Mouse (Mus musculus): ENCODE data around the gene Ninj2. TPM values are rescaled to one million over a fixed set of nuclear protein-coding genes. Genes with fewer than 3 reads are reported as not detected.

Ninj2 gene
- polyA plus RNA-seq, 2 experiments = 1.7 to 1.9 TPM

DNA sequence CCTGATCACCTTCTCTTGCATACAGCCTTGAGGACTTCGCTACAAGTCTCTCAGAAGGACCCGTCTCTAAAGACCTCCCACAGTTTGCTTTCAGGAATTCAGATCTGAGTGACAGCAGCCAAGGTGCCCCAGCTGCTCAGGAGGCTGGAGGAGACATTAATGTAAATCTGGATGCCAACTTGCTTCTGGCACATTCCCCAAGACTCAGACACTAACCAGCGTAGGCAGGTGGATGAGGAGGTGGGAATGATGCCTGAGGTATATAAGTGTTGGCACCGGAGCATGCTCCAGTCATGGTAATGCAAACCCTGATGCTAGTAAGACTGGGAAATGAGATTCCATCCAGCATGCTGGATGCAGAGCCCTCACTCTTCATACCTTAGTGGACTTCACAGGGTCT, 71.6 kb downstream of the Ninj2 start:
- Histone ChIP-seq H3K9me3 (ENCODE audit: control insufficient read depth, low read length) (no peaks in the 10 kb centered on the region), H3K4me3 (replicated peaks; ENCODE audit: low read length) (no peak overlapping the region), H3K36me3 (ENCODE audit: control insufficient read depth, insufficient read depth, low read length) (no peaks in the 10 kb centered on the region), H3K9ac (ENCODE audit: low read depth, low read length, severe bottlenecking) (no peak overlapping the region), H3K4me2 (replicated peaks; ENCODE audit: low read depth, low read length, severe bottlenecking) (no peak overlapping the region), H3K27ac (replicated peaks; ENCODE audit: low read depth, low read length) (no peak overlapping the region), H3K4me1 (ENCODE audit: control insufficient read depth, insufficient read depth, low read length) (peaks cover under 1% of the 10 kb centered on the region; the same call in 1 of the 2 replicates), H3K27me3 (ENCODE audit: control insufficient read depth, insufficient read depth, low read length) (no peaks in the 10 kb centered on the region)
- TF ChIP-seq POLR2A (IDR thresholded peaks at IDR 0.05; ENCODE audit: borderline replicate concordance, extremely low read depth, insufficient read depth, insufficient read length) = no peak
- DNase-seq (ENCODE audit: low spot score) (no peak), ATAC-seq (ENCODE audit: low FRiP score, low read depth) (no peak)
- WGBS = 80% methylated on average over 4 of the region's 4 CpGs

- 83% methylated on average over 4 of the region's 4 CpGs for WGBS
- Histone ChIP-seq H3K9ac (ENCODE audit: low read depth, low read length, severe bottlenecking) (no peak overlapping the region), H3K4me1 (ENCODE audit: control insufficient read depth, insufficient read depth, low read length) (no peaks in the 10 kb centered on the region), H3K27ac (replicated peaks; ENCODE audit: low read depth, low read length) (no peak overlapping the region), H3K36me3 (ENCODE audit: control insufficient read depth, insufficient read depth, low read length) (no peaks in the 10 kb centered on the region), H3K4me2 (replicated peaks; ENCODE audit: low read depth, low read length, severe bottlenecking) (no peak overlapping the region), H3K9me3 (ENCODE audit: control insufficient read depth, low read length) (no peaks in the 10 kb centered on the region), H3K4me3 (replicated peaks; ENCODE audit: low read length) (no peak overlapping the region), H3K27me3 (ENCODE audit: control insufficient read depth, insufficient read depth, low read length) (no peaks in the 10 kb centered on the region)
- TF ChIP-seq POLR2A (IDR thresholded peaks at IDR 0.05; ENCODE audit: borderline replicate concordance, extremely low read depth, insufficient read depth, insufficient read length) = no peak
- DNase-seq (ENCODE audit: low spot score) (no peak), ATAC-seq (ENCODE audit: low FRiP score, low read depth) (no peak)
These were observed 74.4 kb downstream of the Ninj2 start for GRCm38 (mm10) chr6:120167574-120167973.

DNA sequence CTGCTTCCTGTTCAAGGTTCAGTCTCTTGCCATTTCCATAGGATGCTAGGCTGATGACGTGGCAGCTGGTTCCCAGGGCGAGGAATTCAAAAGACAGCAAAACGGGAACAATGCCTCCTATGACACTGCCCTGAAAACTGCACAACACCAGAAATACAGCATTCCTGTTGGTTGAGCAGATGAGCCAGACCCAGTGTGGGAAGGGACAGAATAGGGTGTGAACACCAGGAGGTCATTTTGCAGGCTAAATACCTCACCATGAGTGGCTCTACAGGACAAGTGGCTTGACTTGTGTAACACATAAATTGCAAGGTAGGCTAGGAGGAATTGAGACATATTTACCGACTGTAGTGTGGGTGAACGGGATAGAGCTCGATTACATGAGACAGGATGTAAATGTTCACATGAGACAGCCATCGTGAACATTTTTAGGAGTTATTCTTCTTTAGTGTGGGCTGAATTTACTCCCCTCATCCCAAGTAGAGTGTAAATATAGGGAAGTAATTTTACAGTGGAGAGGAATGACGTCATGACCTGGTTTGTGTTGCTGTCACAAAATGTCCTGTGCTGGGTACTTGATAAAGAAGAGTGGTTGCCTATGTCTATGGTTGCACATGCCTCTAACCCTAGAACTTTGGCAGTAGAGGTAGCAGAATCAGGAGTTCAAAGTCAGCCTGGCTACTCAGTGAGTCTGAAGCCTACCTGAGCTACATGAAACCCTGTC, 79.3 kb downstream of the Ninj2 start:
- Histone ChIP-seq H3K9ac (ENCODE audit: low read depth, low read length, severe bottlenecking) (no peak overlapping the region), H3K36me3 (ENCODE audit: control insufficient read depth, insufficient read depth, low read length) (no peaks in the 10 kb centered on the region), H3K27me3 (ENCODE audit: control insufficient read depth, insufficient read depth, low read length) (no peaks in the 10 kb centered on the region), H3K4me1 (ENCODE audit: control insufficient read depth, insufficient read depth, low read length) (no peaks in the 10 kb centered on the region), H3K4me2 (replicated peaks; ENCODE audit: low read depth, low read length, severe bottlenecking) (no peak overlapping the region), H3K4me3 (replicated peaks; ENCODE audit: low read length) (no peak overlapping the region), H3K9me3 (ENCODE audit: control insufficient read depth, low read length) (no peaks in the 10 kb centered on the region), H3K27ac (replicated peaks; ENCODE audit: low read depth, low read length) (no peak overlapping the region)
- WGBS = 84% methylated on average over 8 of the region's 8 CpGs
- DNase-seq (ENCODE audit: low spot score) (no peak), ATAC-seq (ENCODE audit: low FRiP score, low read depth) (no peak)
- TF ChIP-seq POLR2A (IDR thresholded peaks at IDR 0.05; ENCODE audit: borderline replicate concordance, extremely low read depth, insufficient read depth, insufficient read length) = no peak

DNA sequence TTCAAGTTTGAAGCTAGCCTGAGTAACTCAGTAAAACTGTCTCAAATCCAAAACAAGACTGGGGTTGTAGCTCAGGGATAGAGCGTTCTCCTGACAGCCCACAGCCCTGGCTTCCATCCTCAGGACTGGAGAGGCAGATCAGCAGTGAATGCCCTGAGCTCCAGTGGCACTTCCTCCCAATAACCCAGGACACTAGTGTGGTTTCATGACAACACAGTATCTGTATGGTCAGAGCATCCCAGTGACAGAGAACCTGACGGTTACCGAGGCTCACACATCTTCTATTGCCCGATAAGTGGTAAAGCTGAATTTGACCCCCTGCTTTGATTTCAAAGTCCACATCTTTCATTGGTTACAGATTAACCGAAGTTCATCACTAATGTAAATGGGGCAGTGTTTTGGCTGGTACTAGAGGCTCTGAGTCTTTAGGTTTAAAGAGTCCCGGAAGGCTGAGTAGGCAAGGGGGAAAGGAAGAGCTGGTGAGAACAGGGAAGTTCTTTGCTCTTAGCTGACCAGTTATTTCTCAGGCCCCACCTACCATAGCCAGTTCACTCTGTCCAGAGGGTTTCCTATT, 81.0 kb downstream of the Ninj2 start:
- no peaks in the 10 kb centered on the region for H3K9me3 ChIP-seq (ENCODE audit: control insufficient read depth, low read length)
- no peak overlapping the region for H3K27ac ChIP-seq (replicated peaks; ENCODE audit: low read depth, low read length)
- 83% methylated on average over 6 of the region's 6 CpGs for WGBS
- no peaks in the 10 kb centered on the region for H3K27me3 ChIP-seq (ENCODE audit: control insufficient read depth, insufficient read depth, low read length)
- H3K36me3 ChIP-seq (ENCODE audit: control insufficient read depth, insufficient read depth, low read length) = no peaks in the 10 kb centered on the region
- TF ChIP-seq POLR2A (IDR thresholded peaks at IDR 0.05; ENCODE audit: borderline replicate concordance, extremely low read depth, insufficient read depth, insufficient read length) = no peak
- ATAC-seq (ENCODE audit: low FRiP score, low read depth) (no peak), DNase-seq (ENCODE audit: low spot score) (no peak)
- H3K4me3 ChIP-seq (replicated peaks; ENCODE audit: low read length) = no peak overlapping the region
- H3K4me2 ChIP-seq (replicated peaks; ENCODE audit: low read depth, low read length, severe bottlenecking) = no peak overlapping the region
- no peak overlapping the region for H3K9ac ChIP-seq (ENCODE audit: low read depth, low read length, severe bottlenecking)
- no peaks in the 10 kb centered on the region for H3K4me1 ChIP-seq (ENCODE audit: control insufficient read depth, insufficient read depth, low read length)

DNA sequence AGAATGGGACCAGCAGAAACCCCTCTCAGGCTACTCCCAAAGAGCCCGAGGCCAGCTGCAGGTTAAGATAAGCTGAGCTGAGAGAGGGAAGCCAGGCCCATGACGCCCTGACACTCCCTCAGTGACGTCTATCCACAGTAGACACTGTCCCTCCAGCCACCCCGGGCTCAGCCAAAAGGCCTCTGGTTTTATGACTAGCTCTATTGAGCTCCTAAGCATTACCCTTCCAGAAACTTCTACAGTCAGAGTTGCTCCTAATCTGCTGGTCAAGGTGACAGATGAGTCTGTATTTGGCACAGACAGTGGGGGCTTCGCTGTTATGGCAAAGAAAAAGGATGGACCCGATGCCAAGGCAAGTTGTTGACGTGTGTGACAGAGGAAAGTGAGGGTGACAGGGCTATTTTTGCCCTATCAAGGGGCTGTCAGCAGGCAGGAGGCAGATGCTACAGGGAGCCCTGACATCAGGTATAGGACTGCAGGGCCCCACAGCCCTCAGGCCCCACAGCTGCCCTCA, 81.5 kb downstream of the Ninj2 start:
- Histone ChIP-seq H3K27ac (replicated peaks; ENCODE audit: low read depth, low read length) (no peak overlapping the region), H3K4me1 (ENCODE audit: control insufficient read depth, insufficient read depth, low read length) (no peaks in the 10 kb centered on the region), H3K36me3 (ENCODE audit: control insufficient read depth, insufficient read depth, low read length) (no peaks in the 10 kb centered on the region), H3K27me3 (ENCODE audit: control insufficient read depth, insufficient read depth, low read length) (no peaks in the 10 kb centered on the region), H3K9ac (ENCODE audit: low read depth, low read length, severe bottlenecking) (no peak overlapping the region), H3K4me2 (replicated peaks; ENCODE audit: low read depth, low read length, severe bottlenecking) (no peak overlapping the region), H3K4me3 (replicated peaks; ENCODE audit: low read length) (no peak overlapping the region), H3K9me3 (ENCODE audit: control insufficient read depth, low read length) (no peaks in the 10 kb centered on the region)
- no peak for TF ChIP-seq POLR2A (IDR thresholded peaks at IDR 0.05; ENCODE audit: borderline replicate concordance, extremely low read depth, insufficient read depth, insufficient read length)
- no peak for ATAC-seq (ENCODE audit: low FRiP score, low read depth)
- DNase-seq (ENCODE audit: low spot score) = no peak
- 62% methylated on average over 7 of the region's 7 CpGs for WGBS

All from limb, embryonic 14.5 days (tissue).